Mouse (Mus musculus): Measurements from ENCODE around the gene Sln. TPM values are rescaled to one million over a fixed set of nuclear protein-coding genes. Genes with fewer than 3 reads are reported as not detected.

The Sln gene
- total RNA-seq, 2 experiments from 2014 or later, result 0.29 TPM; not detected in 1

DNA sequence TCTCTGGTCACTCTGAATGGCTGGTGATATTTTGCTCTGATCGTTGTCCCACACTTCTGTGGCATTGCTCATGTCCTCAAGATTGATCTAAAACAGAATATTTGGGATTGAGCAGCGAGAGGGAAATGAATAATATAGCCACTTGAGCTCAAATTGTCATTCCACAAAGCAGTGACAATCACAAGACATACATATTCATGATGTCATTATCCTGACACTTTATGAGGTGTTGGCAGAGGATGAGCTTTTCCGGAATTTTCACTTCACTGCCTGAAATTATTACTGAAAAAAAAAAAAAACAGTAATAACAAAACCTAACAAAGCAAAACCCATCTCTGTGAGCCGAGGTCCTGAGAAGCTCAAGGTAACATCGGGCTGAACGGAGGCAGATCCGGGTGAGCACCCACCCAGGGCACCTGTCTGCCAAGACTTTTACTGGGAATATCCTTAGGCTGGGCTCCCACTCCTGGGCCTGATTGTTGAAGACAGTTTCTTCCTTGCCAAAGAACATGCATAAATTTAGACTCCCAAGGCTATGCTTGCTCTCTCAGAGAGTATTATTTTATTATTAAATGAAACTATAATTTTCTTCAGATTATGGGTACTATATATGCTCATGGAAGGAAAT lies 53.4 kb downstream of the Sln start:
- no peak for DNase-seq (ENCODE audit: low spot score in 2 of 2)

Other genes starting within 250 kb of the Sln start
- 100 to 1,000 TPM; 150 to 195 TPM for gene Acat1, start 239.8 kb upstream of the Sln start, total RNA-seq (2021)
- gene Cul5, start 180.2 kb upstream of the Sln start, total RNA-seq (2021), result 10 to 100 TPM; 30.8 to 37.3 TPM
- under 1 TPM; 0.70 to 0.99 TPM for gene Rab39, start 143.9 kb upstream of the Sln start, total RNA-seq (2021)
- 1 to 10 TPM in 1 of 2 experiments, under 1 TPM in 1; 0.70 to 1.2 TPM for gene Slc35f2, start 78.6 kb upstream of the Sln start, total RNA-seq (2021)
- gene Elmod1, start 125.1 kb downstream of the Sln start, total RNA-seq (2021), result 1 to 10 TPM; 3.6 to 4.0 TPM
- gene Tnfaip8l3, start 218.2 kb downstream of the Sln start, total RNA-seq (2021), result under 1 TPM; 0.10 to 0.17 TPM